Mouse (Mus musculus) embryo, embryonic 11 days (tissue): ENCODE results near the gene Il10.

Source experiments
- DNase-seq: peaks from one replicate; pipeline ENCODE4 v3.0.0-alpha.2; 2015

The Il10 gene

DNA sequence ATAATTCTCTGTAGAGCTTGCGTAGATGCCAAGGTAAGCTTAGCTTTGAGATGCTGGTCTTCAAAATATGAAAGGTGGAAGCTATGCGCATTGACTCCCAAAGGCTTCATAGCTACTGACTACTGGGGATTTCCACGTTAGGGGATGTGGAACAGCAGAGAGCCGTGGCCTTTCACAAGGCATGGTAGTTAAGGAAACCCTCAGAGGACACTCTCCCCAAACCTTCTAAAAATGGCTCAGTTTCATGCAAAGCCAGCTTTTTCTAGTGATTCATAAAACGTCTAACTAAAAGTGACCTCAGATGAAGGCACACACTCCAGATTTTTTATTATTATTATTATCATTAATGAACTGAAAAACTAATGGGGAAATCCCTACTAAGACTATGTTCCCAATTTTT, 30.4 kb downstream of the Il10 start:
- DNase-seq, result no peak

DNA sequence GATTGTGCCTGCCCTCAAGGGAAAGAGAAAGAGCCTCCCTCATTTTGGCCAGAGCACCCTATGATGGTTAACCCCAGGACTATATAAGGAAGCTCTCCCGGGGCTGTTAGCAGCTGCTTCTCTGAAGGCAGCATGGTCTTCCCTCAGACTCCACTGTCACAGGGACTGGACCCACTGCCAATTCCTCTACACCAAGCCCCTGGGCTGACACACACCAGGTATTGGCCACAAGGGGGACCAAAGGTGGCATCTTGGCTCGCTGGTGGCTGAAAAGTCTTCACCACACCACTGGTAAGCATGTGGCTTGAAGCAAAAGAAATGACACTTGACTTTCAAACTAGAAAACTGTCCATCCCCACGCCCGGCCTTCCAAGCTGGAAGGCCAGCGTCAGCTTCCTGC, 31.0 kb downstream of the Il10 start:
- DNase-seq, result no peak

DNA sequence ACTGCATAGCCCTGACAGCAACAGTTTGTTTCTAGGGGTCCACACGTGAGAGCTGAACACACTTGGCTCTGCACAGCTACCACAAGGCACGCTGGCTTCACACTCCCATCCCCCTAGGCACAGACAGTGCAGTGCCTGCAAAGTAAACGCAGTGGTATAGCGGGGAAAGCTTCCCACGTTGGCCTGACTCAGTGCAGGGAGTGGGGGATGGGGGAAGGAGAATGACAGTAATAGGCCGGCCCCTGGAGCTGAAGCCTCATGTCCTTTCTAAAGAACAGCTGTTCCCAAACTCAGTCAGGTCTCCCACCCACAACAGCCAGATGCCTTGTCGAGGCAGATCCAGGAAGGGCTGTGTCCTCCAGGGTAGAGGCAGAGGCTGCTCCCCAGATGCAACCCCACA, 31.4 kb downstream of the Il10 start:
- DNase-seq, result no peak

DNA sequence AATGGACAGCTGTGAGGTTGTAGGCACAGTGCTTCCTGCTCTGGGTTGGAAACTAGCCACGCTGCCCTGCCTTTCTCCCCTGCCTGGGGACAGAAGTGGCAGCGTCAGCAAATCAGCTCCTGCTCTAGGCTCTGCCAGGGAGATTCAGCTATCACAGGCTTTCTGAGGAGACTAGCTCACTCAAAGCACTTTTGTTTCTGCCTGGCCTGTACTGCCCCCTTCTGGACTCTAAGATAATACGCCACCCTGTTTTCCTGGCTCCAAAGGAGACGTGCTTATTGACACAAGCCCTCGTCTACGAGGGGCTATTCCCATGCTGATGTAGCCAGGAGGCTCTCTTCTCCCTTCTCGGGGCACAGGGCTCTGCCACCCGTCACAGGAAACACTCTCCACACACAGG, 33.6 kb downstream of the Il10 start:
- peak; percentile 85 for DNase-seq

DNA sequence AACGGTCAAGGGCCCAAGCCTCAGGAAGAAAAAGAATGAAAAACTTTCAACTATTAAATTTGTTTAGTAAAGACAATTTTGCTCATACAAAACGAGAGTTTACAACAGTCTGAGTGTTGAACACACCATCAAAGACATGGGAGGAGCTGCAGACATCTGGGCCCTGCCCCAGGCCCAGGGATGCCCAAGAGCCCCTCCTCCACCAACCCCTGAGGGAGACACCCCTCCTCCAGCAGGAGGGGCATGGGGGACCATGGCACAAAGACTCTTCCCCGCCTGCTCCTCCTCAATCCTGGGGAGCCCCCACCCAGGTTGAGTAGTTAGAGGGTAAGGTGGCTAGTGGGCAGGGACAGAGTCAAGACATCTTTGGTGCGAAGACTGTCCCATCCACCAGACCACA, 34.0 kb downstream of the Il10 start:
- DNase-seq, result no peak

DNA sequence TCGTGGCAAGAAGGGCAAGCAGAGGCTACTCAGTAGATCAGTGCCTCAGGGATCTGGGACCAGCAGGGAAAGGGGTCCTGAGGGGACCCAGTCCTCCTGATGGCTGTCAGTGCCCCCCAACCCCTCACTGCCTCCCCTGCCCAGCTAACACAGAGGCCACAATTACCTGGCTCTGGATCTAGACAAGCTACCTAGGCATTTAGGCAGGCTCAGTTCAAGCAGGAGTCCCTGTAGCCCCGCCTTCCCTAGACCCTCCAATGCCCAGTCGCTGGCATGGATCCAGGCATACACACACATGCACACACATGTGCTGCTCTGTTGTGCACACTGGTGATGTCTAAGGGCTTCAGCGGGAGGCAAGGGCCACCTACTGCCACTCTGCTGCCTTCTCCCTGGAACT, 34.6 kb downstream of the Il10 start:
- no peak for DNase-seq

DNA sequence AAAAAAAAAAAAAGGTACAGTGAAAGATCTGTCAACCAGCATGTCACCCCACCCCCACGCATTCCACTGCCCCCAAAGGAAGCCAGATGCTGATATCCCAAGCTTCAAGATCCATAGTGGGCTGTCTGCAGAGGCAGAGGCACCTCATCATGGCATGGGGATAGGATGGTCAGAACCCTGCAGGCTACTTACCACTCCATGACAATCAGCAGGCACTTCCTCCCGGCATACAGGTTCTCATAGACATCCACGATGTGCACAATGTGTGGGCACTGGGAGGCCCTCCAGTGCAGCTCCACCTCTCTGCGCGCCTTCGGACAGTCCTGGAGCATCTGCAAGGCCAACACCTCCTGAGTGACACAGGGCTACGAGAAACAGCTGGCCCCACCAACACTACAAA, 38.8 kb downstream of the Il10 start:
- DNase-seq, result no peak

DNA sequence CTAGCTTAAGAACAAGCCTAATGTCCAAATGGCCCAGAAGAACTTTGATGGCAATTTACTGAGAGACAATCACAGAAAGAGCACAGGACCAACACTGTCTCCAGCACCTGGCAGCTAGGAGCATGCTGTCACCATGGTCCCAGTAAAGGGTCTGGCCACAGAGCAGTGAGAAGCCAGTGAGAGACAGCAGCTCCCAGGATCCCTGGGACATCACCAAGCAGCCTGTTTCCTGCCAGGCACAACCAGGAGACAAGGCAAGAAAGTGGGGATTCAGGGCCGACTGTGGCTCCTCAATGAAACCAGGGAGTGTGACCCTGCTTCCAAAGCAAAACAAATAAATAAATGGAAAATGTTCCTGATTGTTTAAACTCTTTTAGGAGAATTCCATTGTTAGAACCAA, 39.8 kb downstream of the Il10 start:
- DNase-seq, result no peak

DNA sequence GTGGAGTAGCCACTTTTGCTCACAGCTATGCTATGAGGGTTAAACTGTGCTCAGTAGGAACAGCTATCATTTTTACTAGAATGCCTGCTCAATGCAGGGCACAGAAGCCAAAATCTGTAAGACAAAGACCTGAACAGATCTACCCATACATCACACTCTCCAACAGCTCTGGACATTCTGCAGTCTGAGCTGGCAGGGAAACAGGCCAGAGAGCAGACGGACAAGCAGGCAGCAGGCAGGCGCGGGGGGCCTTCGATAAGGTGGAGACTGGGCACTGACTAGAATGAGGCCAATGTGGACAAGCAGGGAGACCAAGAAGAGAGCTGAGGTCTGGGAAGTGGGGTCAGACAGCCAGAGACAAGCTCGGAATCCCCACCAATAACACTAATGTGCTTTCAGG, 40.2 kb downstream of the Il10 start:
- DNase-seq, result no peak

DNA sequence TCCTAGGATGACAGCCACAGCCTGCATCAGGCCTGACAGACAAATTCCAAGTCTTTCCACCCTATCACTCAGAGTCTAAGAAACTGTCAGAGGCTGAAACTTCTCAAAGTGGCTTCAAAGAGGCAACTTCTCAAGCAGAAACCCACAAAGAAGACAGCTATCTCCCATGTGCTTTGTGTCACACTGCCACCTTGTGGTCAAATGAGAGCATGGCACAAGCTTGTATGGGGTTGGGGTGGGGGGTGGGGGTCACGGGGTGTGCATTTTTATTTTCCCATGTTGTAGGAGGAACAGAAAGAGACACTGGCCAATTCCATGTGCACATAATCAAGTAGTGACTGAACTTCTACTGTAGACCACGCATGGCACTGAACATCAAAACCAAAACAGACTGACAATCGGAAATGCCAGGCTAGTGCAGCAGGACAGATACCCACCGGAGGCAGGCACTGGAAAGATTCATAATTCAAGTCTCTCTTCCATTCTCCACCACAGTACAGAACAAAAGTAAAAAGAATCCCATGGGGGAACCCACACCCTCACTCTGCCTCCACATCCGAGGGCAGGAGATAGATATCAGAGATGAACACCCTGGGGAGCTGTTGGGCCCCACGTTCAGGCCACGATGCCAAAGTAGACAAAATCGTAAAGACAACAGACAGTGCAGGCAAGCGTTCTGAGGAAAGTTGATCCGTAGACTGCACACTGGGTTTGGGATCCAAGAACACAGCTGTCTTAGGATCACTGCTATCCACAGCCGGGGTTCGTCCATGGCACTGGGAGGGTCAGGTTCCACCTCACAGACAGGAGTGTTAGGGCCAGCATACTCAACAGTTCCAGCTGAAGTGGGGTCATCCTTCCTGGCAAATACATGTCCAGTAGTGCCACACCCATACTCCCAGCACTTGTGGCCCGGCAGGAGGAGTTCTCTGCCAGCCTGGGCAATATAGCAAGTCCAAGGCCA, 40.9 kb downstream of the Il10 start:
- peak; percentile 59 for DNase-seq

DNA sequence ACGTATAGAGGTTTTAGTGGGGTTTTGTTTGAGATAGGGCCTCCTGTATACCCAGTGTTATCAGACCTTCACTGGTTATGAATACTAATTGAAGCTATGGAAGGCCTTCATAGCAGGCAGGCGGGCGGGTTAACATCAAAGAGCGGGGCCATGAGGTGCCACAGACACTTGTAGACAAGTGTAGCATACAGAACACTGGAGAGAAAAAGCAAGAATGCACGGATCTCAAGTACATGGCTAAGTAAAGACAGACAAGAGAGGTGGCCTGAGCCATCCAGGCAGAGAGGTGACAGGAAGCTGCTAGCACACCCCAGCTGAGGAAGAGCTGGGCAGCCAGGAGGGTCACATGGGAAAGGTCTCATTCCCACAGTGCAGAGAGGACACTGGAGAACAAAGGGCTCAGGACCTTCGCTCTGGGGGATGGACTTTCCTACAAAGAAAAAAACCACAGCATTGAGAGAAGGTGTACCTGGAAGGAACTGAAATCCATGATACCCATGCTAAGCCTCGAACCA, 42.2 kb downstream of the Il10 start:
- DNase-seq, result no peak

DNA sequence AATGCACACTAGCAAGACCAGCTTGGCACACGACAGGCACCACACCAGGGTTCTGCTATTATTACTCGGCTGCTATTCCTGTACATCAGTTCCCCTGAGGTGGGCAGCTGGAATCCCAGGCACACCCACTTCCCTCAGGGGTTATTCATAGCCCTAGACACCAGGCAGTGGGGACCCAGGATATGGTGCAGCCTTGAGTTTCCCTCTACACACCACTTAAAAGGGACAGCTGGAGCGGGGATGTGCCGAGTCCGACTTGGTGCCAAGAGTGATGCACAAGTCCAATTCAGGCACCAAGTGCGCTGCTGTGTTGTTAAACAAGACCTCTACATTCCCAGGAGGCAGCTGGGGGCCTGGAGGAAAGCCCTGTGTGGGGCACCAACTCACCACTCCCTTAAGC, 43.2 kb downstream of the Il10 start:
- no peak for DNase-seq

DNA sequence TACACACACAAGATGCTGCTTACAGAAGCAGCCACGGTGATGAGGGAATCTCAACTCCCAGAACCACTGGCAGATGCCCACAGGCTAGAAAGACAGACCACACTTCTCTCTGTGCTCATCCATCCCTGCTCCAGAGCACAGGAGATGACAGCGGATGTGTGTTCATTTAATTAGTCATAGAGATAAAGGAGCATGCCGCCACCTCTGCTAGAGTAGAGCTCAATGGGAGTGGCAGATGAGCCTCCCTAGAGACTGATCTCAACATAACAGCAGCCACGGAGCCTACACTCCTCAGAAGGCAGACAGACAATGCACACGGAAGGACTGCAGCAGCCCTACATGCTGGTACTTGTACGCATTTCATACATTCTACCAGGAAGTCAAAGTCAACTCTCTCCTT, 44.6 kb downstream of the Il10 start:
- no peak for DNase-seq

DNA sequence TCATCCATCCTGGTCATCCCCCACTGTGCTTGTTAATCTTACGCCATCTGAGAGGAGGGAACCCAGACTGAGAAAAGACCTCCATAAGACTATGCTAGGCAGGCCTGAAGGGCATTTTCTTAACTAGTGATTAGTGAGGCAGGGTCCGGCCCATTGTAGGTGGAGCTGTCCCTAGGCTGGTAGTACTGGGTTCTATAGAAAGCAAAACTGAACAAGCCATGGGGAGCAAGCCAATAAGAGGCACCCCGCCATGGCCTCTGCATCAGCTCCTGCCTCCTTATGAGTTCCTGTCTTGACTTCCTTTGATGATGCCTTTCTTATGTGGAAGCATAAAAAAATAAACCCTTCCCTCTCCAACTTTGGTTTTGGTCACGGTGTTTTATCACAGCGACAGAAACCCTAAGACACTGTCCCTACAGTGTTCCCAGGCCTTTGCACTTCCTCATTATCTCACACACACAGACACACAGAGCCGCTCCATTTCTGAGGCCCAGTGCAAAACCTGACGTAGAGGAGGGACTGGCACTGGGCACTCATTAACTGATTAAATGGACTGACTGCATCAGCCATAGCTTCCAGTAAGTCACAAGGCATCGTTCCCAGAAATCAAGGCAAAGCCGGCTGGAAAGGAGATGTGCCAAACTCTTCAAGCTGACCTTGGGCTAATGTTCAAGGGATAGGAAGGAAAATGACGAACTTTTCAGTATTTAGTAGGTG, 48.5 kb downstream of the Il10 start:
- no peak for DNase-seq

DNA sequence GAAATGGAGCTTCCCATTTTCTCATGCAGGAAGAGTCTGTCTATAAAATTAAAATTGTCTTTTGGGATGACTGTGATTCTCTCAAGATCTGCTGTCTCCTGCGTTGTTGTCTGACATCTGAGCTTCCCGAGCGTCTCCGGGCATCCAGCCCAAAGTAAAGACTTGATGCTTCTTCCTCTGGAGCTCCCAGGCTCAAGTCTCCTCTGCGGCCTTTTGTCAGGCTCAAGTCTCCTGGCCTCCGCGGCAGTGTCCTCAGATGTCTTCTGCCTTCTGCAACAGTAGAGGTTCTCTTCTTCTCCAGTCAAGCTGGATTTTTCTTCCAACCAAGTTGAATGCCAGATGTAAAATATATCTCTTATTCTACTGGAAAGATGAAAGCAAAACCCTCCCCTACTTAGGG, 49.4 kb downstream of the Il10 start:
- DNase-seq, result no peak

DNA sequence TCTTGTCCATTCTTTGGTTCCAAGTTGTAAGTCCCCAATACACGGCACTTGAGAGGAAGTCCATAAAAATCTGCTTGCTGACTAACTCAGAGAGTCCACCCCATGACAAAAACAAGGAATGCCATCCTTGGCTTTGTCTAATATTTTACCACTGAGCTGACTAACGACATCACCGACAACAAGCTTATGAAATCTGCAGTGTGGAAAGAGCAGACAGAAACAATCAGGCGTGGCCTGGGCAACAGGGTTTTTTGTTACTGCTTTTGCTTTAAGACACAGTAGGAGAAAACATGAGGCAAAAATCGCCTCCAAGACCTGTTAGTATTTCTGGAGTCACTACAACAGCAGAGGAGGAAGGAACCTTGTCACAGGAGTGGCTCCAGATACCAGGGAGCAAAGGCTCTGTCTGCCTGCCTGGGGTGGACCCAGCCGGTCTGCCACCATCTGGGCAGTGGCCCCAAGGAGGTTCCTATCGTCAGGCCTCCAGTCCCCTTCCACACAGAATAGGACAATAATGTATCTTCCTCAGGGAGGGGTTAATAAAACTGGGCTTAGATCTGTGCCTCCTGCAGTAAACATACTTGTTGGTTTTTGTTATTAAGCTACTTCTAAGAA, 52.8 kb downstream of the Il10 start:
- no peak for DNase-seq

DNA sequence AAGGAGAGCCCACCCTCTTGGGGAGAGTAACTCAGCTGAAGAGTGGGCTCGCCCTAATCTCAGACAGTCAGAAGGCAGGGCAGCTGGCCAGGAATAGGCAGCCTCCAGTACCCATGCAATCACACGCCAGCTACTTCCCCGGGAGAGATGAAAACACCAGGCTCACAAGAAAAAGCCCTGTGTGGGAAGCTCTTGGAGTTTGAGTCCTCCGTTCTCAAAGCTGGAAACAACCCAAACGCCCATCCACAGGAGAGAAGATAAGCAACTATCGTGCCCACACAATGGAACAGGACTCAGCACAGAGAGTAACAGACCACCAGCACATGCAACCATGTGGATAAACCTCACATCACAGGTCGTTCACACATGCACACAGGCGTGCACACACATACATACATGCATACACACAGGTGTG, 54.9 kb downstream of the Il10 start:
- DNase-seq, result no peak
